Mouse (Mus musculus) liver, embryonic 13.5 days (tissue): ENCODE results near the gene Fgfbp3. TPM values are rescaled to one million over a fixed set of nuclear protein-coding genes. Genes with fewer than 3 reads are reported as not detected.
"Not testable (repeated sequence)": the region's sequence is repeated elsewhere in the genome, so short reads cannot be mapped to it uniquely, and the experiment has no call there.

ENCODE experiments used
- ATAC-seq: fragments of 200-750 bp; cut with Nextera tagmentation; 2 replicates; pipeline ENCODE4 v1.8.0; 2017; ENCODE audit warnings: low read depth, mild to moderate bottlenecking, moderate number of reproducible peaks, moderate library complexity
- DNase-seq: peaks from one replicate; pipeline ENCODE4 v3.0.0; 2022
- H3K27ac ChIP-seq: fragments of 300-500 bp; sonication (generic); 2 replicates; pipeline ENCODE4 v1.5.1; 2015; ENCODE audit warnings: moderate library complexity, mild to moderate bottlenecking, inconsistent platforms
- H3K27me3 ChIP-seq: fragments of 300-500 bp; sonication (generic); 2 replicates; pipeline ENCODE4 v1.6.1; 2015; ENCODE audit warnings: mild to moderate bottlenecking, inconsistent platforms
- H3K36me3 ChIP-seq: fragments of 300-500 bp; sonication (generic); 2 replicates; pipeline ENCODE4 v1.6.1; 2015; ENCODE audit warnings: mild to moderate bottlenecking, inconsistent platforms
- H3K4me1 ChIP-seq: fragments of 300-500 bp; sonication (generic); replicated peaks from 2 replicates; pipeline ENCODE4 v1.6.1; 2015; ENCODE audit warnings: inconsistent platforms
- H3K4me2 ChIP-seq: fragments of 300-500 bp; sonication (generic); 2 replicates; pipeline ENCODE4 v1.6.1; 2015; ENCODE audit warnings: inconsistent platforms, mild to moderate bottlenecking, moderate library complexity
- H3K4me3 ChIP-seq: fragments of 300-500 bp; sonication (generic); replicated peaks from 2 replicates; pipeline ENCODE4 v1.5.1; 2015; ENCODE audit warnings: mild to moderate bottlenecking, inconsistent platforms
- H3K9ac ChIP-seq: fragments of 300-500 bp; sonication (generic); 2 replicates; pipeline ENCODE4 v1.6.1; 2015; ENCODE audit warnings: mild to moderate bottlenecking, inconsistent platforms
- H3K9me3 ChIP-seq: fragments of 300-500 bp; sonication (generic); replicated peaks from 2 replicates; pipeline ENCODE4 v1.6.1; 2016; ENCODE audit warnings: inconsistent platforms
- WGBS: fragments of 180-500 bp; shearing (Covaris S2); methylation state at CpG from one replicate; pipeline ENCODE4 v1.1.7; 2015; ENCODE audit not compliant: insufficient replicate concordance; 5-methylcytosine and 5-hydroxymethylcytosine counted together
- polyA plus RNA-seq: library from polyadenylated mRNA; unstranded; fragments of >200 nt; fragmentation: Nextera tagmentation; extraction: Ambion mirVana; gene quantifications from 2 replicates; pipeline ENCODE4 v1.2.1, GENCODE M21; 2015

The Fgfbp3 gene
- 1.8 TPM in 2 replicates for polyA plus RNA-seq

GRCm38 (mm10) chr19:36919466-36919865 lies at the start of gene Fgfbp3:
Gene Fgfbp3, minus strand, starts transcription at chr19:36919615.
- ATAC-seq (peak; percentile 86), DNase-seq (peak; percentile 50)
- peak within 1 kb of the TSS; percentile 92 for H3K4me2 ChIP-seq

DNA sequence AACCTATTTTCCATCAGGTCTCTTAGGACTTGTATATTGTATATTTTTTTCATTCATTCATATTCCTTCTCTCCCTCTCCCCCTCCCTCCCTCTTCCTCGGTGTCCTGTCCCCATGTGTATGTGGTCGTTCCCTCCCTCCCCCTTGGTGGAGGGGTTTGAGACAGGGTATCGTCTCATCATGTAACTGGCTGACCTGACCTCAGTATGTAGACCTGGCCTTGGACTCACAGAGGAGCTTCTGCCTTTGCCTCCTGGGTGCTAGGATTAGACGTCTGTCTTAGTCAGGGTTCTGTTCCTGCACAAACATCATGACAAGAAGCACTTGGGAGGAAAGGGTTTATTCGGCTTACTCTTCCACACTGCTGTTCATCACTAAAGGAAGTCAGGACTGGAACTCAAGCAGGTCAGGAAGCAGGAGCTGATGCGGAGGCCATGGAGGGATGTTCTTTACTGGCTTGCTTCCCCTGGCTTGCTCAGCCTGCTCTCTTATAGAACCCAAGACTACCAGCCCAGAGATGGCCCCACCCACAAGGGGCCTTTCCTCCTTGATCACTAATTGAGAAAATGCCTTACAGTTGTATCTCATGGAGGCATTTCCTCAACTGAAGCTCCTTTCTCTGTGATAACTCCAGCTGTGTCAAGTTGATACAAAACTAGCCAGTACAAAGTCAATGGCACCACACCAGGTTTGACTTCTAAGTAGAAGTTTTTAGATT lies 43.3 kb upstream of the Fgfbp3 start:
- H3K9ac ChIP-seq, H3K4me1 ChIP-seq, H3K27me3 ChIP-seq, H3K9me3 ChIP-seq, H3K4me3 ChIP-seq: not testable (repeated sequence)
- peaks cover 69% of the 10 kb centered on the region for H3K36me3 ChIP-seq
- peak overlapping the region; percentile 26; the same call in 1 of the 2 replicates for H3K4me2 ChIP-seq
- peak; percentile 48 for ATAC-seq
- H3K27ac ChIP-seq = peak overlapping the region; percentile 34; the same call in 1 of the 2 replicates
- peak; percentile 26 for DNase-seq
- 65% methylated on average over 6 of the region's 6 CpGs for WGBS

More at GRCm38 (mm10) chr19:36919466-36919865, at the start of gene Fgfbp3:
- Histone ChIP-seq H3K9me3 (no peaks in the 10 kb centered on the region), H3K4me3 (peak within 1 kb of the TSS; percentile 78), H3K27me3 (peaks cover 21% of the 10 kb centered on the region), H3K4me1 (peaks cover 28% of the 10 kb centered on the region), H3K27ac (peak within 1 kb of the TSS; percentile 68), H3K36me3 (no peaks in the 10 kb centered on the region), H3K9ac (peak within 1 kb of the TSS; percentile 77)
- WGBS = 4% methylated on average over 12 of the region's 12 CpGs

DNA sequence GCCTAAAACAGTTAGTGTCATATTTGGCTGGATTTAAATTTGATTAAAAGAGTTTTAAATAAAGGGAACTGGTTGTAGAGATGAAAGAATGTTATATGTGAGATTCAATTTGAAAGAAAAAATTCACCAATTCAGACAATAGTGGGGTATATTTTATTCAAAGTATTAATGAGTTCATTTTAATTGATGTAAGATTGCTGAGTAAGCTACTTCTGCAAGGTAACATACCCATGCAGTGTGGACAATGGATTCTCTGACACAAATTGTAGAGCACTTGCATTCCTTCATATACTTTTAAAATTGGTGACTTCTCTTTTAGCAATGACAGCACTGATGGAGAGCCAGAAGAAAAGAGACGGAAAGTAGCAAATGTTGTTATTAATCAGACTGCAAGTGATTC lies 41.9 kb upstream of the Fgfbp3 start:
- Histone ChIP-seq H3K9me3 (no peaks in the 10 kb centered on the region), H3K9ac (no peak overlapping the region), H3K4me3 (no peak overlapping the region), H3K36me3 (peaks cover 73% of the 10 kb centered on the region), H3K4me1 (peaks cover 5% of the 10 kb centered on the region), H3K27me3 (no peaks in the 10 kb centered on the region), H3K4me2 (no peak overlapping the region), H3K27ac (no peak overlapping the region)
- 94% methylated on average over 1 of the region's 1 CpGs for WGBS
- ATAC-seq (no peak), DNase-seq (no peak)

GRCm38 (mm10) chr19:36958331-36958730 lies 38.9 kb upstream of the Fgfbp3 start:
- Histone ChIP-seq H3K36me3 (peaks cover 57% of the 10 kb centered on the region), H3K4me2 (no peak overlapping the region), H3K4me1 (peaks cover 13% of the 10 kb centered on the region), H3K27ac (no peak overlapping the region), H3K4me3 (no peak overlapping the region), H3K9ac (no peak overlapping the region), H3K9me3 (no peaks in the 10 kb centered on the region), H3K27me3 (no peaks in the 10 kb centered on the region)
- DNase-seq = no peak
- no peak for ATAC-seq
- WGBS = 81% methylated on average over 4 of the region's 4 CpGs

DNA sequence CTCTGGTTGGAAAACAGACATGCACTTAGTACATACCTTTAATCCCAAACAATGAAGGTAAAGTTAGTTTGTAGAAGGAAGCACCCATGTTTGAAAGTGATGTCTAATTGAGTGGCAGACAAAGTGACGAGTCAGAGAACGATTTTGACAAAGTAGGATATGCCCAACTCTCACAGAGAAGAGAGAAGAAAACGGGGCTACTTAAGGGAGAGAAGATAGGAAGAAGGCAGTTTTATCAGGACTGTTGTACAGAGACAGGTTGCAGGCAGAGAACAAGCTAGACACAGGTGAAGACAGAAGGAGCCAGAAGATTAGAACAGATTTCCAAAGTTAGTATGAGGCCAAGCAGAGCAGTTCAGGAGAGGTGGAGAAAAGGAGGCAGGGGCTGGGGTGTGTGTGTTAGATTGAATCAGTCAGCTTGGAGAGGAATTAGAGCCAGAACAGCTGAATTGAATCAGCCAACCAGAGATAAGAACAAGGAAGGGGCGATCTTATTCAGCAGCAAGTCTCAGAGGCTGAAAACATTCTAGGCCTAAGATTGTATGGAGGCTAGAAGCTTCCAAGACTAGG lies 34.3 kb upstream of the Fgfbp3 start:
- H3K4me3 ChIP-seq = no peak overlapping the region
- 22% methylated on average over 4 of the region's 4 CpGs for WGBS
- H3K27me3 ChIP-seq = no peaks in the 10 kb centered on the region
- 0 out of 2 replicates have a peak overlapping the region, but pooled peaks have one; percentile 2 for H3K27ac ChIP-seq
- no peak overlapping the region for H3K4me2 ChIP-seq
- ATAC-seq (peak; percentile 75), DNase-seq (peak; percentile 15)
- H3K36me3 ChIP-seq = peaks cover 40% of the 10 kb centered on the region
- no peak overlapping the region for H3K9ac ChIP-seq
- peaks cover 22% of the 10 kb centered on the region for H3K4me1 ChIP-seq
- no peaks in the 10 kb centered on the region for H3K9me3 ChIP-seq

DNA sequence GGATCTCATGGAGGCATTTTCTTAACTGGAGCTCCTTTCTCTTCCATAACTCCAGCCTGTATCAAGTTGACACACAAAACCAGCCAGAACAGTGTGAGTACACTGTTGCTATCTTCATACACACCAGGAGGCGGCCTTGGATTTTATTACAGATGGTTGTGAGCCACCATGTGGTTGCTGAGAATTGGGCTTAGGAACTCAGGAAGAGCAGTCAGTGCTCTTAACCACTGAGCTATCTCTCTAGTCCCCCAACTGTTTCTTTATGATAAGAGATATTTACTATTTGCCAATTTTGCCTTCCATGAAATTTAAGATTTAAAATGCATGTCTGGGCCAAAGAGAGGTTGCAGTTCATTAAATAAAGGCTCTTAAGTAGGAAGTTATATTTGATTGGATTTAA lies 20.6 kb upstream of the Fgfbp3 start:
- Histone ChIP-seq H3K4me1 (peaks cover 42% of the 10 kb centered on the region), H3K27me3 (no peaks in the 10 kb centered on the region), H3K27ac (peak overlapping the region; percentile 13; the same call in 1 of the 2 replicates), H3K4me3 (no peak overlapping the region), H3K9ac (no peak overlapping the region), H3K9me3 (no peaks in the 10 kb centered on the region), H3K36me3 (peaks cover 10% of the 10 kb centered on the region), H3K4me2 (no peak overlapping the region)
- no peak for DNase-seq
- ATAC-seq = peak; percentile 69
- WGBS = 30% methylated on average over 1 of the region's 1 CpGs

GRCm38 (mm10) chr19:36938008-36938407 lies 18.6 kb upstream of the Fgfbp3 start:
- Histone ChIP-seq H3K27me3 (no peaks in the 10 kb centered on the region), H3K4me3 (no peak overlapping the region), H3K4me1 (peaks cover 50% of the 10 kb centered on the region), H3K36me3 (0 out of 2 replicates have a peak, but pooled peaks cover 6% of the 10 kb centered on the region), H3K4me2 (no peak overlapping the region), H3K9me3 (no peaks in the 10 kb centered on the region), H3K9ac (no peak overlapping the region), H3K27ac (no peak overlapping the region)
- DNase-seq (no peak), ATAC-seq (no peak)

DNA sequence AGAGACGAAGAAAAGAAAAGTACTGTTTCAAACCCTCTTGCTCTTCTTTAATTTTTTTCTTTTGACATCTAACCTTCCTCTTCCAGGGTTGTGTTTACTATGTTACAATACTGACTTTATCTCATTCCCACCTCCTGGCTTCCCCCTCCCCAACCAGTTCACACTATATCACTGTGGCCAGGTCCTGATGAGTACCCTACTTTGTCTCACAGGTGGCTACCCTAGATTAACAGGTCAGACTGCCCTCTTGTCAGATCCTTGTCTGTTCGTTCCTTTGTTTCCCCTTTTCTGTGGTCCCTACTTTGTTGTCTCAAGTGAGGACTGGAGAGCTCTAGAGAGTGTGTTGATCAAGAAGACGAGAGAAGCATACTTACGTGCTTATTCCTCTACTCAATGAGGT lies 16.9 kb upstream of the Fgfbp3 start:
- ATAC-seq = peak; percentile 56
- Histone ChIP-seq H3K4me2 (no peak overlapping the region), H3K9ac (no peak overlapping the region), H3K27me3 (no peaks in the 10 kb centered on the region), H3K36me3 (0 out of 2 replicates have a peak, but pooled peaks cover 6% of the 10 kb centered on the region), H3K9me3 (no peaks in the 10 kb centered on the region), H3K4me1 (peaks cover 64% of the 10 kb centered on the region), H3K4me3 (no peak overlapping the region), H3K27ac (no peak overlapping the region)
- no peak for DNase-seq
- WGBS = 50% methylated on average over 4 of the region's 4 CpGs

- Histone ChIP-seq H3K27me3 (no peaks in the 10 kb centered on the region), H3K4me2 (no peak overlapping the region), H3K36me3 (peaks cover 8% of the 10 kb centered on the region; the same call in 1 of the 2 replicates), H3K4me1 (peaks cover 76% of the 10 kb centered on the region), H3K27ac (no peak overlapping the region), H3K9me3 (no peaks in the 10 kb centered on the region), H3K4me3 (no peak overlapping the region), H3K9ac (no peak overlapping the region)
- DNase-seq = no peak
- WGBS = 49% methylated on average over 2 of the region's 2 CpGs
- ATAC-seq = no peak
These were observed 13.2 kb upstream of the Fgfbp3 start for GRCm38 (mm10) chr19:36932613-36933012.

DNA sequence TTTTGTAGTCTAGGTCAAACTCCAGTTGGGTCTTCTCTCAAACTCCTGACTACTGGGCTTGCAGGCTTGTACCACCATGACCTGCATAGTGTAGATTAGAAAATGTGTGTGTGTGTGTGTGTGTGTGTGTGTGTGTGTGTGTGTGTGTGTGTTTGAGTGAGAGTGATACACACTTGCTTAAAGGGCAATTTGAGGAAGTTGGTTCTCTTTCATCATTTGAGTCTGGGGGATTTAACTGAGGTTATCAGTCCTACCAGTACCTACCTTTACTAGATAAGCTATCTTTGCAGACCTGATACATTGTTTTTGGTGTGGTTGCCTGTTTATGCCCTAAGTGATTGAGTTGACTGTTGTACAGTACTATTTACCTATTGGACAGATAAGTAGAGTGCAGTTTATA lies 12.7 kb upstream of the Fgfbp3 start:
- H3K27me3 ChIP-seq = no peaks in the 10 kb centered on the region
- no peak overlapping the region for H3K4me3 ChIP-seq
- H3K9me3 ChIP-seq = no peaks in the 10 kb centered on the region
- no peak overlapping the region; the same call in 1 of the 2 replicates for H3K4me2 ChIP-seq
- H3K27ac ChIP-seq = peak overlapping the region; percentile 58
- DNase-seq (no peak), ATAC-seq (no peak)
- peaks cover 79% of the 10 kb centered on the region for H3K4me1 ChIP-seq
- peaks cover 8% of the 10 kb centered on the region; the same call in 1 of the 2 replicates for H3K36me3 ChIP-seq
- peak overlapping the region; percentile 41; the same call in 1 of the 2 replicates for H3K9ac ChIP-seq

DNA sequence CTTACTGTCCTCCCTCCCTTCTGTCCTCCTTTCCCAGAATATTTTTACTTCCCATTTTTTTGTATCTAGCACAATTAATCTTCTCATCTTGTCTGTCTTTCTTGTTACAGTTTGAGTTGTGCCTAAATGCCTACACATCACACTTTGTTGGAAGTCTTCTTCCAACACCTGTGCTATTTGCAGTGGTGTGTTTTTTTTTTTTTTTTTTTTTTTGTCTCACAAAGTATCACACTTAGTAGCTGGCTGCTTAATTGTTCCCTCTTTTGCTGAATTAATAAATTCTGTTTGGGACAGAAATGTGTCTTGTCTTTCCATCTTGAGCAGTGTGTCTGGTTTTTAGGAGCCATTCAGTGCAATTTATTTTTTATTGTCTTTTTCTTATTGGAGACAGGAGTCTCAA lies 10.4 kb upstream of the Fgfbp3 start:
- Histone ChIP-seq H3K4me2 (no peak overlapping the region), H3K9me3 (no peaks in the 10 kb centered on the region), H3K9ac (no peak overlapping the region), H3K36me3 (peaks cover 2% of the 10 kb centered on the region; the same call in 1 of the 2 replicates), H3K27me3 (no peaks in the 10 kb centered on the region), H3K4me1 (peaks cover 68% of the 10 kb centered on the region), H3K4me3 (no peak overlapping the region), H3K27ac (peak overlapping the region; percentile 29)
- ATAC-seq = no peak
- no peak for DNase-seq
